Mouse (Mus musculus) E14TG2a.4 (cell line): ENCODE data around the gene Acox2.

Experiments
- CTCF ChIP-seq: conservative IDR thresholded peaks from 2 replicates; pipeline ENCODE4 v1.5.1; 2014; ENCODE audit warnings: low read length
- NANOG ChIP-seq: IDR thresholded peaks from 2 replicates; pipeline ENCODE4 v1.6.1; 2014; ENCODE audit warnings: borderline replicate concordance, low read length, mixed read lengths
- POU5F1 ChIP-seq: IDR thresholded peaks from 2 replicates; pipeline ENCODE4 v1.6.1; 2014; ENCODE audit warnings: low read length, borderline replicate concordance

- no peak for TF ChIP-seq CTCF
- TF ChIP-seq NANOG, result no peak
- TF ChIP-seq POU5F1, result no peak
These were observed 8.8 kb downstream of the Acox2 start for GRCm38 (mm10) chr14:8250141-8250871.
